Comparison of ENCODE assay signal across 13 mouse cellular contexts in the genomic region with DNA sequence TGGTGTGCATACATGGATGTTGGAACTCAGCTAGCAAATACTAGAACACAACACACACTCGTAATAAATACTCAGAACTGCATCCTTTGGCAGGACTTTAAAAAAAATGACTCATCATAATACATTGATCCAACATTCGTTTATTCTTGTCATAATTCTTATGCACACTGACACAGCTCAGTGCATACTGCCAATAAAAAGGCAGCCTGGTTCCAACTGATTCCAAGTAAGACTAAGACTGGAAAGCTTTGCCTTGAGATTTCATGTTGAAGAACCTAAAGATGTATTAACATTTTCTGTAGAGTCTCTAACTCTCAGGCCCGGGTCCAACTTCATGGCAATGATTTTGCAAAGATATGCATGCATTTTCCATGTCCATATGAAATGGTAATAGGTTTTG.
"Had no signal": no experiment of that assay in that cellular context is flagged by ENCODE, and none has a peak within 500 bp of the region (broad histone marks: within the 10 kb centered on the region; RNA-seq: fewer than 3 reads in every experiment).

No protein-coding gene starts in this region.

- H3K27ac ChIP-seq: kidney, embryonic 15.5 days; limb, embryonic 13.5 days; liver, embryonic 15.5 days; midbrain, embryonic 13.5 days; stomach, embryonic 15.5 days had no signal

- H3K27me3 ChIP-seq: kidney, embryonic 15.5 days; limb, embryonic 13.5 days; liver, embryonic 15.5 days; midbrain, embryonic 13.5 days; stomach, embryonic 15.5 days had no signal

- DNase-seq: kidney, postnatal 14 days; lung, adult 2 months; lung, postnatal 36 days; right cerebral cortex, adult 18-20 months; spleen, adult 18-20 months; thymus, postnatal 36 days had no signal

- H3K4me1 ChIP-seq: kidney, embryonic 15.5 days; limb, embryonic 13.5 days; liver, embryonic 15.5 days; midbrain, embryonic 13.5 days; stomach, embryonic 15.5 days had no signal

- H3K4me3 ChIP-seq: kidney, embryonic 15.5 days; limb, embryonic 13.5 days; liver, embryonic 15.5 days; midbrain, embryonic 13.5 days; stomach, embryonic 15.5 days had no signal

- ATAC-seq: lung, postnatal 0 days; midbrain, embryonic 13.5 days had no signal

- H3K4me2 ChIP-seq: kidney, embryonic 15.5 days; limb, embryonic 13.5 days; liver, embryonic 11.5 days; liver, embryonic 15.5 days; midbrain, embryonic 13.5 days; stomach, embryonic 15.5 days had no signal

- H3K9ac ChIP-seq: kidney, embryonic 15.5 days; limb, embryonic 13.5 days; liver, embryonic 15.5 days; midbrain, embryonic 13.5 days; stomach, embryonic 15.5 days had no signal

- H3K9me3 ChIP-seq: kidney, embryonic 15.5 days; limb, embryonic 13.5 days; liver, embryonic 15.5 days; midbrain, embryonic 13.5 days; stomach, embryonic 15.5 days had no signal

- H3K36me3 ChIP-seq: kidney, embryonic 15.5 days; limb, embryonic 13.5 days; liver, embryonic 15.5 days; stomach, embryonic 15.5 days had no signal
